Mouse (Mus musculus) liver (tissue): ENCODE data around the gene Map4k1.

Experiments
- DNase-seq: peaks from one replicate; pipeline ENCODE4 v3.0.0-alpha.2; 2020; ENCODE audit warnings: mixed read lengths

Map4k1 gene

DNA sequence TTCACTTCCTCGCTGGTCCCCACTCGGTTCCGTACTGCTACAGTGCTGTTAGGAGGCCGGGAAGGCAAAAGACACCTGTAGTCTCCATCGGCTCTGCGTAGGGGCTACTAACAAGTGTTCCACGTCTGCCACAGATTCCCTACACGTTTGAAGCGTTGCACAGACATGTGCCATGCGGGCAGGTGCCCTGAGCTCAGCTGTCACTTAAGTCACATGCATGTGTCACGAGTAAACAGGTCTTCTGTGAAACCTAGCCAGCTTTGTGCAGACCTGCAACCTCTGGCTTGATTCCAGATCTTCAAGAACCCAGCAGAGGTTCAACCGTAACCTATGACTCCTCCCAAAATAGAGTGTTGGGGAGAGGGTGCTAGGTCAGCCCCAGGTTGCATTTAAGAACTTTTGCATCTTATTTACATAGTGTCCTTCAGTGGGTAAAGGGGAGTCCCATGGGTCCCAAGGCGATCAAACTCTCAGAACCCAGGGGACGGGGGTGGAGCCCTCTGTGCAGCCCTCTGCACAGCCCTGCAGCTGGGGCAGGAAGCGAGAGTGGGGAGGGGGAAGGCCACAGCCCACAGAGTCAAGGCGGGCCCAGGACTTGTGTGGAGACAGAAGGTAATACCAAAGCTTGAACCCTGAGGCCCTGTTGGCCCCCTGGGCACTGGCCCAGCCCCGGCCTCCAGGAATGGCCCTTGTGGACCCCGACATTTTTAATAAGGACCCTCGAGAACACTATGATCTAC lies 594 bp downstream of the Map4k1 start:
- DNase-seq = peak; percentile 63

DNA sequence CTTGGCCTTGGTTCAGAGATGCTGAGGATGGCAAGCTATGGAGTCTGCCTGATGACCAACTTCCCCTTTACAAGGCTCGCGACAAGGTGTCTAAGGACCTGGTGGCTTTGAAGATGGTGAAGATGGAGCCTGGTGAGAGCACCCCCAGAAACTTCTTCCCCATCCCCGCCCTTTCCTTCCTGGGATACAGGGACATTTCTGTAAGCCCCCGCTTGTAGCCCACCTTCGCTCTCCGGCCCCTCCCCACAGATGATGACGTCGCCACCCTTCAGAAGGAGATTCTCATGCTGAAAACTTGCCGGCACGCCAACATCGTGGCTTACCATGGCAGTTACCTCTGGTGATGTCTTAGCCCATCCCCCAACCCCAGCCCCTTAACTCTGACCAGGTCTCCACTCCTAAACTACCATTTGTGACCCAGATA lies 1.3 kb downstream of the Map4k1 start:
- DNase-seq = no peak

DNA sequence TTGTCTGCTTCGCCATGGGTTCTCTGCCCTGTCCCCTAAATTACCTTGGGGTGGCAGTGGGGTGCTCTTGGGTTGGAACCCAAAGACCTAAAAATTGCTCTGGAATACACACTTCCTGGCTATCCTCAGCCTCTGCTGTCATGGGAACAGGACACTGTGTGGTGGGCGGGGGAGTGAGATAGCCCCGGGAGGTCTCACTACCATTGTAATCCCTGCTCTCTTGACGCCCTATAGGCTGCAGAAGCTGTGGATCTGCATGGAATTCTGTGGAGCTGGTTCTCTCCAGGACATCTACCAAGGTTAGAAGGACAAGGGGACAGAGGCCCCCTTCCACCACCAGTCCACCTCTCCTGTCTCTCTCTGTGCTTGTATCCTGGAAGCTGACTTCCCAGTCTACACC lies 2.0 kb downstream of the Map4k1 start:
- no peak for DNase-seq

DNA sequence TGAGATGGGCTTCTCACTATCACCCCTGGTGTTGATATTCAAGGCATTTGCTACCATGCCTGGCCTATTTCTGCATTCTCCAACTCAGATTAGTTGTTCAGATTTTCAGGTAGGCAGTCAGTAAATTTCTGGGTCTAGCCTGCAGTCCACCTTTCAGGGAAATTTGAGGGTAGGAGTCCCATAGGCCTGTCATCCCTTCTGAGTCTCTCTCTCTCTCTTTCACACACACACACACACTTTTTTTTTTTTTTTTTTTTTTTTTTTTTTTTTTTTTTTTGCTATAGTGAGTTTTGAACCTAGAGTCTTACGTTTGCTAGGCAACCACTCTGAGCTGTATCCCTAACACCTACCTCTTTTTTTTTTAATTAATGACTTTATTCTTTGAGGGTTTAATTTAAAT lies 2.6 kb downstream of the Map4k1 start:
- DNase-seq = no peak

DNA sequence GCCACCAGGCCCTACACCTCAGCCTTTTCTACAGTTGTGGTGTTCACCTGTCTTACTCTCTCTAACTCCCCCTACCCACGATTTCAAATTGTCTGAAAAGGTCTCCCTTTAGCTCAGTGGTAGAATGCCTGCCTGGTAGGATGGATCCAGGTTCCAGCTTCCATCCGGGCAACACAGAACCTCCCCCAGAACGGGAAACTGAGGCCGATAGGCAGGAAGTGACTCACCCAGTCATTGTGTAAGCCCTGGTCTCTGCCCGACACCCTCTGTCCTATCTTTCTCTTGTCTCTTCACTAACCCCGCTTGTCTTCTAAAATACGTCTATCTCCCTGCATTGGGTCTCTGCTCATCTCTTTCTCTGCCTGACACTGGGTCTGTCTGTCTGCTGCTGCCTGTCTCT lies 3.4 kb downstream of the Map4k1 start:
- no peak for DNase-seq

DNA sequence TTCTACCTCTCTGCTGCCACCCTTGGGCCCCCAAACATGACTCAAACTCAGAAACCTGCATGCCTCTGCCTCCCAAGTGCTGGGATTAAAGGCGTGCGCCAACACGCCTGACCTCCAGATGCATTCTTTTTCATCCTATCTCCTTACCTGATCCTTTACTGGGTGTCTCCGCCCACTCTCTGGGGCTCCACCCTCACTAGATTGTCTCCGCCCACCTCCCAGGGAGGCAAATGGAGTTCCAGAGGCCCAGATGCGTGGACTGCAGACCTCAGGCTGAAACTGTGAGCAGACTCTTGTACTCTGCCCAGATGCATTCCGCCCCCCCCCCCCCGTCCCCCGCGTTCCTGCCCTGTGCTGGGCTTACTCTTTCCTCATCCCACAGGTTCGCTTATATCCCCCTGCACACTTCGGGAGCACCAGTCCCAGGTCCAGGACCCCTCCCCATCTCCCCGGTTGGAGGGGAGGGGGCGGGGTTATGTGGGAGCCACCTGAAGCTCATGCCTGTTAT lies 9.0 kb downstream of the Map4k1 start:
- peak; percentile 60 for DNase-seq

DNA sequence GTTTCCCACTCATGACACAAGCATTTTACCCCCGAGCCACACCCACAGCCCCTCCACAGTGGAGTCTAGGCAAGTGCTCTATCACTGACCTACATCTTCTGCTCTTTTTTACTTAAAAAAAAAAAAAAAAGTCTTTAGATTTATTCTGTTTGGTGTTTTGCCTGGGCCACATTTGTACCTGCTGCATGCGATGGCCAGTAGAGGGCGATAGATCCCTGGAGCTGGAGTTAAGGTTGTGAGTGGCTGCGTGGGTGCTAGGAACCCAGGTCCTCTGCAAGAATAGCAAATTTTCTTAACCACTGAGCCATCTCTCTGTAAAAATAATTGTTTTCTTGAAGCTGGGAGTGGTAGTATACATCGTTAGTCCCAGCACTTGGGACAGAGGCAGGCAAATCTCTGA lies 9.8 kb downstream of the Map4k1 start:
- no peak for DNase-seq

DNA sequence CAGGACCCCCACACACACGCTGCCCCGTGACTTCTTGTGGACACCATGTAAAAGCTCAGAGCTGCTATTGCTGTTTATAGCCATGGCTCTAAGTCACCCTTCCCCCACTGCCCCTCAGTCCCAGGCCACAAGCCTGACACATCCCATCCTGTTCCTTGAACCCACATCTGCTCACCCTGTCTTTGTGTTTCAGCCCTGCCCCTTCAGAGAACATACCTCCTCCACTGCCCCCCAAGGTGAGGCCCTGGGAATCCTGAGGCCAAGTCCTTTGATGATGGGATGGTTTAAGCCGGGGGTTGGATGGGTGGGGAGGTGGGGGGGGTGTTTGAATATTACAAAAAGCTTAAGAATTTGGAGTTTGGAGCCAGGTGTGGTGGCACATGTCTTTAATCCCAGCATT lies 11.1 kb downstream of the Map4k1 start:
- no peak for DNase-seq

DNA sequence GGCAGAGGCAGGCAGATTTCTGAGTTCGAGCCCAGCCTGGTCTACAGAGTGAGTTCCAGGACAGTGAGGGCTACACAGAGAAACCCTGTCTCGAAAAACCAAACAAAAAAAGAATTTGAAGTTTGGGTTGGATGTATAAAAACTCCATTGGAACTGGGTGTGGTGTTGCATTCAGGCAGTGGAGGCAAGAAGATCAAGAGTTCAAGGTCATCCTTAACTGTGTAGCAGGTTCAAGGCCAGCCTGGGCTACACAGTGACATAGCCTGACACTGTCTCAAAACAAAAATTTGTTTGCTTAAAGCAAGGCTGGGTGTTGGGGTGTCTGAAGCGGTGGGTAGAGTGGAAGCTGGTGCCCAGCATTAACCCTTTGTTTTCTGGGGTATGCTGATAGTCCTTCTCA lies 11.6 kb downstream of the Map4k1 start:
- no peak for DNase-seq

DNA sequence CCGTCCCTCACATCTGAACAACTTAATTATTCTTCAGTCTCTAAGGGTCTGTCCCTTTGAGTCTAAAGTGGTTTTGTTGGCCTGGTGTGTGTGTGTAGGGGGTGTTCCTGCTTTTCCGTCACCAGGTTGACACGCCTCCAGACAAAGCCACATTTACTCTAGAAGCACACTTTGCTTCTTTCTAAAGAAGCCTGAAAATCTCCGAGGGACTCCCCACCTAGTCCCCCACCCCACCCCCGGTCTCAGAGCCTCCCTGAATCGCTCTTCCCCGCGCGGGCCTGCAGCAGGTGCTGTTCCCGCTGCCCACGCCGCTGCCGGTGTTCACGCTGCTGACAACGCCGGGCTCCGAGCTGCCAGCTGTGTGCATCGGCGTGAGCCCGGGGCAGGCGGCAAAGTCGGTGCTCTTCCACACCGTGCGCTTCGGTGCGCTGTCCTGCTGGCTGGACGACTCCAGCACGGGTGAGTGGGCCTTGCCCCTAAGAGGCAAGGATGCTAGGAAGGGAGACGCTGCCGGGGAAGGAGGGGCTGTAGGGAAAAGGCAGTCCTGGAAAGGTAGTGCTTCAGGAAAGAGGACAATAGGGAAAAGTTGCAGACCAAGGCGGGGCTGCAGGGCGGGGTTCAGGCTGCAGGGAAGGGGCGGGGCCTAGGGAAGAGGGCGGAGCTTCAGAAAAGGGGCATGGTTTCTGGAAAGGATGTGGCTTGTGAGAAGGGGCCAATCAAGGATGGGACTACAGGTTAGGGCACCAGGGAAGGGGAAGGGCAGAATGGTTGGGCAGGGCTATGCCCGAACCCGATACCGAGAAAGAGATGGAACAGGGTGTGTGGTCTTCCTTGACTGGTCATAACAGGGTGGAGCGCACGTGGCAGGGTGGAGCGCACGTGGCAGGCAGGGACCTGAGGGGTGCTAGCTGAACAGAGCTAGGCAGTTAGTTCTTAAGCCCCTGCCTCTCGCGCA lies 19.1 kb downstream of the Map4k1 start:
- peak; percentile 91 for DNase-seq

DNA sequence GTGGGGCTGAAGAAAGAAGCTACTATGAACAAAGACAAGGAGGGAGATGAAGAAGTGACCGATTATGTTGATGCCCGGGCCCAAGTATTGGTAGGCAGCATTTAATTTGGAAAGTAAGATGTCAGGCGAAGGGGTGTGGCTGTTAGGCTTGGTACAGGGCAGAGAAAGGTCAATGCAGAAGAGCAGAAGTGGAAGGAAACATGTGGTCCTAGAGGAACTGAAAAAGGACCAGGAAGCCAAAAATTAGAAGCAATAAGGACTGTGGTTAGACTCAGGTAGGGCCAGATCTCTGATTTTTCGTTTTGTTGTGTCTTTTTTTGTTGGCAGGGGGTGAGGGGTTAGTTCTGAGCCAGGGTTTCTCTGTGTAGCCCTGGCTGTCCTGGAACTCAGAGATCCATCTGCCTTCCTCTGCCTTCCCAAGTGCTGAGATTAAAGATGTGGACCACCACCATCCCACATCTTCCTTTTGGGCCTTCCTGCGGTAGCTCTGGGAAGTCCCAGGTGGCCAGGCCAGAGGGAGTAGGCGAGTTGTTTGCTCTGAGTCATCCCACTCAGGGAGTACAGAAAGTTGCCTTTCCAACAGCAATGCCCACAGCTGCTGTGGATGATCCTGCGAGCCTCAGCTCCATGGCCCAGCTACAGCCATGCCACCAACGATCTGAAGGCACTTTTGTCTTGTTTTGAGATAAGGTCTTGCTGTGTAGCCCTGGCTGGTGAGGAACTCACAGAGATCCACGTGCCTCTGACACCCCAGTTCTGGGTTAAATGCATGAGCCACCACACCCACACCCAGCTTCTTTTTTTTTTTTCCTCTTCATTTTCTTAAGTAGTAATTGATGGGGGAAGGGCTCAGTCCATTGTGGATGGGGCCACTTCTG lies 25.6 kb downstream of the Map4k1 start:
- no peak for DNase-seq

DNA sequence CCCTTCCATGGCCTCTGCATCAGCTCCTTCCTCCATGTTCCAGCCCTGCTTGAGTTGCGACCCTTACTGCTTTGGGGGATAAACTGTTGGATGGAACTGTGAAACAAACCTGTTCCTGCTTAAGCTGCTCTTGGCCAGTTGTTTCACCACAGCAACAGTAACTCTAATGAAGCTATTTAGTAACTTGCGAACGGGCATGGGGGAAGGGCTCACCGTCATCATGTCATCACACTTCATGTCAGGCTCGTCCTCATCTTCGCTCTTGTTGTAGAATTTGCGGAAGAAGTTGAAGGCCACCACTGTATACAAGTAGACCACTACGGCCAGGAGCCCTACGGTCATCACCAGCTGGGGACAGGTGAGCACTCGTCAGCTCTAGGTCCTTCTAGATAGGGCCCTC lies 26.3 kb downstream of the Map4k1 start:
- no peak for DNase-seq

DNA sequence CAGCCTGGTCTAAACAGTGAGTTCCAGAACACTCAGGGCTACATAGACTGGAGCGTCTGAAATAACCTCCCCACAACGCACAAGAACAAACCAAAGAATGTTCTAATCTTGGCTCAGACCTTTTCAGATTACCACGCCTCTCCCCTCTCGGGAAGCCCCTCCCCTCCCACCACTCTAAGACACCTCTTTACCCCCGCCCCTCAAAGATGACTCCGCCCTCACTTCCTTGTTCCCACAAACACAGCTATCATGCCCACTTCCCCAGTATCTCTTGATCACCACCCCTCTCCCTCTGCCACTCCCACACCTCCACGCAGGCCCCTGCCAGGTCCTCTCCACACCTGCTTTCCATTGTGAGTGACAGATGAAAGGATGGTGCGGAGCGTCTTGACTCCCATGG lies 26.9 kb downstream of the Map4k1 start:
- DNase-seq = peak; percentile 48

DNA sequence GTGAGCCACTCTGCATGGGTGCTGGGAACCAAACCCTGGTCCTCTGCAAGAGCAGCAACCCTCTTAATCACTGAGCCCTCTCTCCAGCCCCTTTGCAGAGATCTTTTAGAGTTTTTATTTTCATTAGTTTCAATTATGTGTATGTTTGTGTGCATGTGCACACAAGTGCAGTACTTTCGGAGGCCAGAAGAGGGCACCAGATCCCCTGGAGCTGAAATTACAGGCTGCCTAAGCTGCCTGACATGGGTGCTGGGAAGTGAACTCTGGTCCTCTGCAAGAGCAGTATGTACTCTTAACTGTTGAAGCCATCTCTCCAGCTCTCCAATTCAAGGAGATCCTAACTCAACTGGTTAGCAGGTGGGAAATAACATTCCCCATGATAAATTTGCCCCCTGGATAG lies 33.1 kb downstream of the Map4k1 start:
- DNase-seq = peak; percentile 34

DNA sequence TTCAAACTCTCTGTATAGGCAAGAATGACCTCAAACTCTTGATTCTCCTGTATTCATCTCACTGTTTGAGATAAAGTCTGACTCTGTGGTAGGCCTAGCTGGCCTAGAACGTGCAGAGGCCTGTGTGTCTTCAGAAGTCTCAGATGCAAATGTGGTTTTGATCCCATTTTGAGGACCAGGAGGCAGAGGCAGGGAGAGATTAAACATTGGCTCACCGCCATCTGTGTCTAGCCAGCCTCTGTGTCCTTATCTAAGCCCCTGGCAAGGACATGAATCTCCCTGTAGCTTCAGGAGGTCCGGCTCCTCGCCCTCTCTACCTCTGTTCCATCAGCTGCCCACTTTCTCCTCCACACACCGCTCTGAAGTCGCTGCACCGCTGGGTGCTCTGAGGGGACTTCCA lies 34.6 kb downstream of the Map4k1 start:
- no peak for DNase-seq

DNA sequence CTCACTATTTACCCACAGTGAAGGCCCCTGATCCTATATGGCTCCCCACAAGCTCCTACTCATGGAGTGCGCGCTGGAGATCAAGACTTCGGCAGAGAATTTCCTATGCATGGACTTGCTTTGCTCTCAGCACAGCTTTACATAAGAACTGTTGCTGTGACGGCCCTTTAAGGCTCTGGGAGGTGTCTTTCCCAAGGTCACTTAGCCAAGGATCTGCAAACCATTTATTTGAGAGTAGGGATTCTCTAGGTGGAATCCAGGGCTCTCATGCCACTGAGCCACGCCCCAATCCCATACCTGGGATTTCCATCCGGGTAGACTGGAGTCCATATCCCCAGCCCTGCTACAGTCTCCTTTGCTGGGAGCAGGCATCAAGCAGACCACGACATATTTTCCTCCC lies 35.4 kb downstream of the Map4k1 start:
- DNase-seq = no peak

DNA sequence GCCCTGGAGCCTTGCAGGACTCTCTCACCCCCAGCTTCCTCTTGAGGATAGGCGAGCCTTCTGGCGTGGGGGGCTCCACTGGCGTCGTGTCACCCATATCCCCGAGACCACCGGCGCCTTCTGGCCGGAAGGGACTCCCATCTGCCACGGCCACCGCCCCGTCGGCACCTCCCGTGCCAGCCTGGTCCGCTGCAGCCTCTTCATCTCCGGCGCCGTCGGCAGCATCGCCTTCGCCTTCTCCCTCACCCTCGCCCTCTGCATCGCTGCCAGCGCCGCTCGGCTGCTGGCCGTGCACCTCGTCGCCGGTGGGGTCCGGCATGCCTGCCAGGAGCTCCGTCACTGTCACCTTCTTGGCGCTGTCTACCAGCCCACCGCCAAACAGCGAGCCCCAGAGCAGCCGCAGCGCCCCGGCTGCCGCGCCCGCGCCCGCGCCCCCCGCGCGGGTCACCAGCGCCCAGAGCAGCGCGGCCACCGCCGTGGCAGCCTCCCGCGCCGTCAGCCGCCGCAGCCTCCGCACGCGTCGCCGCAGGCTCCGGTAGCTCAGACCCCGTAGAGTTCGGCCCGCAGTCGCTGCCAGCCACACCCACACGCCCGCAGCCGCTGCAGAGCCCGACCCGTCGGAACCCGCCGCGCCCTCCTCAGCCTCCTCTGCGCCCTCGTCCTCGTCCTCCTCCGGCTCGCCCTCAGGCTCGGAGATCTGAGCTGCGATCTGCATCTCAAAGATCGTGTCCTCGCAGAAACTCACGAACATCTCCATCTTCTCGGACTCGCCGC lies 37.8 kb downstream of the Map4k1 start:
- DNase-seq = no peak

DNA sequence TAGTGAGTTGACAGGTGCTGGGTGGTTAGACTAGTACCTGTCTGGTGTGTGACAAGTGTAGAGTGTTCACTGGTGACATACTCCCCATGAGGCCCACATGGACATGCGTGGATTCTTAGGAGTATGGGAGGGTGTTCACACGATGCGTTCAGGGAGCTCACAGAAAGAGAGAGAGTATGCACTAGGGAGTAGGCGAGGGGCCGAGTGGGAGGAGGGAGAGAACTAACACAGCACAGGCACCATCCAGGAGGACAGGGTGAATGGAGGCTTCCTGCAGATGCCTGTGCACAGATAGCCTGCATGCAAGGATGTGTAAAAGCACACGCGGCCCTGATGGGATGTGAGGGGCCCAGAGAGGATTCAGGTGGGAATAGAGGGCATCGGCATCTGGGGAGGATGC lies 40.6 kb downstream of the Map4k1 start:
- DNase-seq = no peak

DNA sequence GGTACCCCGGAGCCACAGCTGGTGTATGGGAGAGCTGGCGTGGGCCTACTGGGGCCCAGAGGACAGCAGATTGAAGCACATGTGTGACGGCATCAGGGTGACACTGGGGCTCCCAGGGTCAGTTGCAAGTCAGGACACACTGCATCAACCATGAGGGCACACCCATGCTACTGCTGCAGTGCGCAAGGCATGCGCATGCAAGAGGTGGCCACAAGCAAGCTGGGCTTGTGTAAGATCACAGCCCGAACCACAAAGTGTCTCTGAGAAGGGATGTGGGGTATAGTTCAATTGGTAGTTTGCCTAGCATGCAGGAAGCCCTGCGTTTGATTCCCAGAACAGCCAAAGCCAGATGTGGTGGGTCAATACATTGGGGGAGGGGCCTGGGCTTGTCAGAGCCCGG lies 41.7 kb downstream of the Map4k1 start:
- DNase-seq = no peak

DNA sequence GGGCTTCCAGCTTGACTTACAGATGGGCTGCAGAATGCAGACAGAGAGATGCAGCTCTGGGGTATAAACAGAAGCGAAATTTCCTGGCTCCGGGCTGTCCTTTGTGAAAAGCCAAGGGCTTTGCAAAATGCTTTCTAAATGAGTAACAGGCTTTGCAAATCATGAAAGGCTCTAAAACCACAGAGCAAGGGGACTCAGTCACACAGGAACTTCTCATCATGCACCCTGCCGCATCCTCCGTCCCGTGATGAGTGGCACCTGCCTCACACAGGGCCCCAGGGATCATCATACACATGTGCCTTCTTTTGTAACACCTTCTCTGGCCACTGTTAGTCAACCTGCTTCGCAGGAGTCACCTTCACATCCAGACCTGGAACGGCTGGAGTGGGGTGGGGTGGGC lies 43.7 kb downstream of the Map4k1 start:
- DNase-seq = no peak

DNA sequence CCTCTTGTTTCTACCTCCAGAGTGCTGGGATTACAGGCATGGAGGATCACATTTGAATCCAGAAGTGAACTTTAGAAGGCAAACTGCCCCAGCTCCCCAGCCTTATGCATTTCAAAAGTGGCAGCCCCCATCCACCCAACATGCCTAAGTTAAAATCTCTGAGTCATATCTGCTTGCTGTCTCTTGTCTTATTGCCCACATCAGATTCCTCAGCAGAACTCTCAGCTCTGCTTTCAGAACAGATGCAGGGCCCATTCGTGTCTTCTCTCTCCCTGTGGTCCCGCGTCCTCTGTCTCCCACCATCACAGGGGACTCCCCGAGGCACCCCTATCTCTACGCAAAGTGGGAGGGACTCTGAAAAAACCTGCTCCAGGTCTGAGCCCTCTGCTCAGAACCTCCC lies 44.3 kb downstream of the Map4k1 start:
- DNase-seq = no peak

DNA sequence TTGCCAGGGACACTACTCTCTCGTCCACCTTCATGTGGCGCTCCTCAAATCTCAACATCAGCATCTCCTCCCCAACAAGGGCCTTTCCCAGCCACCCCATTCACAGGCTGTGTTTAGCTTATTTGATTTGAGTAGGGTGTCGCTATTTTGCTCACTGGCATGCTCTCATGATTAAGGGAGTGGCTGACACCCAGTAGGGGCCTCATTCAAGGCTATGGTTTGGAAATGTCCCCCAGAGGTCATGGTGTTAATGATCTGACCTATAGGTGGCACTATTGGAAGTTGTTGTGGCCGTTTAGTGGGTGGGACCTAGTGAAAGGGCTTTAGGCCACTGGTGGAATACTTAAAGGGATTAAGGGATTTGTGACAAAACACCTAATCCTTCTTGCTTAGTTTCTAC lies 45.0 kb downstream of the Map4k1 start:
- DNase-seq = no peak
